Mouse (Mus musculus) retina, adult 2 months (tissue): ENCODE data around the gene Mmrn1.

ENCODE experiments used
- DNase-seq: peaks from one replicate; pipeline ENCODE4 v3.0.0-alpha.2; 2012; ENCODE audit warnings: low read depth, low spot score

Mmrn1 gene

DNA sequence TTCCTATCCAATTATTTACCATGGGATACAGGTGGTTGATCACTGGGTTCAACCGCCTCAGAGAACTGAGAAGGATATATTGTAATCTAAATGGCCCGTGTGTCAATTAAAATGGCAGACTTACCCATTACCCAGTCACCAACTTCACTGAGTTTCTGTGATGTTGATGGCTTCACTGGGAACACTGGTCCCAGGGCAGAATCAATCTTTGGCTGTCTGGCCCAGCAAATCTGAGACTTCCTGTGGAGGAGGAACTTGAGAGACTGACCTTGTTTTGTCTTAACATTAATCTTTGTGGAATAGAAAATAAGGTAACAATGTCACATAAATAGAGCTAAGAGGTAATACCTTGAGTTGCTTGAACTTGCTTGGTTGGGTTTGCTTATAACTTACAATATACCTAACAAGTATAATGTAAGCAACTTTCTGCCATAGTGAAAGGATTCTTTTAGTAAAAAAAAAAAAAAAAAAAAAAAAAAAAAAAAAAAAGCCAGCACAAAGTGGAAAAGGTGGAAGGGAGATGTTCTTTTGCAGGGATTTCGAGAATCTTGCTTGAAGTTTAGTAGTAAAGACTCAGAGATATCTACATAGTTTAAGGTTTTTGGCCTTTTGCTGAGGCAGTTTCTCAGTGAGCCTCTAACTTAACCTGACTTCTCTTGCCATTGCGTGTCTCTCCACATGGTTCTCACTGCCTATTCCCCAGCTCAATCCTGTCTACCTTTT is 68.8 kb downstream of the Mmrn1 start:
- DNase-seq: no peak

DNA sequence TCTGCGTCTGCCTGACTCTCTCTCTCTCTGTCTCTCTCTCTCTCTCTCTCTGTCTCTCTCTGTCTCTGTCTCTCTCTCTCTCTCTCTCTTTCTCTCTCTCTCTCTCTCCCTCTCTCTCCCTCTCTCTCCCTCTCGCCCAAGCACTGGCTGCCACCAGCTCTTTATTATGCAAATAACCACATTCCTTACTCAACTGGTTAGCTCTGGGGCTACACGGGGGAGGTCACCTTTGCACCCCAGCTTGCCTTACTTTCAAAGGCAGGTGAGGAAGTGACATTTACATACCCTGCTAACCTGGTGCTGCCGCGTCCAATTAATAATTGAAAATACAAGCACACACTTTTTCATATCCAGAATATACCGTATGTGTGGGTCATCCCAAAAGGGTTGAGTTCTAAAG is 69.3 kb downstream of the Mmrn1 start:
- no peak for DNase-seq

DNA sequence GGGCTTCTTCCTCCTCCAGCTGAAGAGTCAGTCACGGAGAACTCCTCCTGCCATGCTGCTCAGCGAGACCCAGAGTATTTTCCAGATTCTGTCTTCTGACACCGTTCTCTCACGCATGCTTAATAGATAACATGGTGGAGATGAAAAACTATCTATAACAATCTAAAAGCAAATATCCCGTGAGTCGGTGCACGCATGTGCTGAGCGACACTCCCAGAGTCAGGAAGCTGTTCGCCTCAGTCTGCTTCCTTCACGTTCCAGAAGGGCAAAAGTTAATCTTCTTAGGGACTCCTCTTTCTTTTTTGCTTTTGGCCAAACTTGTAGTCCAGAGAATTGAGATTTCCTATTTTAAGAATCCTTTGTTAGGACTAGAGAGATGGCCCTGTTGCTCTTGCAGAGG is 69.7 kb downstream of the Mmrn1 start:
- DNase-seq: no peak

DNA sequence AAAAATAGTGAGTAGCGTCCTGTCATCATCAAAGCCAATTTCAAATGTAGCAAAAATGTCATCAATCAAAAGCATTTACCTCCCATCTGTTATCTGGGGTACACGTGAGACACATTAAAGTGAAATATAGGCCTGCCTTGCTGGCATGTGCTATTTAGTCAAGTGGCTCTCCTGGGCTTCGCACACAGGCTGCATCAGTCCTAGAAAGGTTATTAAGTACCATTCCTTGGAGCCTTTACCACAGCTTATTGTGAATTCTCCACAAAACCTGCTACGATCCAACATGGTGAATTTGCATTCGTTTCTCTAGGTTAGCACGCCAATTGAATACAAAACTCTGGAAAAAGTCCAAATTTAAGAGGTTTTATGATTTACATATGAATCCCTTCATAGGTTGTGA is 70.8 kb downstream of the Mmrn1 start:
- DNase-seq: no peak

DNA sequence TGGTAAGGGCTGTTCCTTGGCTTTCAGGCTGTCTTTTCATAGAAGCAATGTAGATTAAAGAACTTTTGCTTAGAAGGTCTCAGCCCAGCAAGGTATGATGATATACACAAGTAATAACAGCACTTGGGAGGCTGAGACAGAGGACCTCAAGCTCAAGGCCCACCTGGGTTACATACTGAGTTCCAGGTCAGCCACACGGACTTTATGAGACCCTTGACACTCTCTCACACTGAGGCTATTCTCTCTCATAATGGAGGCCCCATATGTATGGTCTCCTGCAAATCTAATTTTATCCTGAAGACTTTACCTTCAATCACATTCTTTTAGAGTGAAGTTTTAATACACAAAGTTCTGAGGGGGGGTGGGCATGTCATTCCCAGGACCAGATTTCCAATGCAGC is 71.6 kb downstream of the Mmrn1 start:
- no peak for DNase-seq

DNA sequence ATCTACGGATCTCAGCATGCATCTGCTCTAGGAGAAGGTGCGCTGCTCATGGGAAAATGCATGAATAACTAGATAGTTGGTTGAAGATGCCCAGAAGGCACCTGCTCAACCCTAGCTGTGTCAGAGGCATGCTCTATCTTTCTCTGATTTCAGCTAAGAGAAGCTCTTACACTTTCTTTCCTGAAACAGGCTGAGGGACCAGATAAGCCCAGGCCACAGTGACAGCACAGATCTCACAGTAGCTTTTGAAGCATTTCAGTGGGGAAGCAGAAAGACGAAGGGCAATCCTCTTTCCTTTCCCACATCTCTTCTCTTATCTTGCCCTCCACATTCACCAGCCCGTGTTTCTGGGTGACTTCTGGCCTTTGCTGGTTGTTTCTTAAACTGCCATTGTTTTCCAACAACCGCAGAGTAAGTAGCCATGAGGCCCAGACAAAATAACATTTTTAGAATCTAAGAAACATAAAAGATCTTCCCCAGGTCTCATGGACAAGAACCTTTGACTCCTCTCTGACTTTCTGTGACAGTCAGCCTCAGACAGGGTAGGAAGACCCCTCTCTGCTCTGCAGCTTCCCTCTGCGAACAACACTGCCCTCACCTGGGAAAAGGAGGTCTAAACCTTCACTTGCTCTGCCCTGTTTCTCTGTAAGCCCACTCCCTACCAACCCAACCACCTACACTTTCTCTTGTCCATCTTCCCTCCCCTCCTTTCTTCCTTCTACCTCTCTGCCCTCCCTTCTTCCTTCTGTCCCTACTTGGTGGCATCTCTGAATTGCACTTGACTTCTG is 76.4 kb downstream of the Mmrn1 start:
- no peak for DNase-seq

DNA sequence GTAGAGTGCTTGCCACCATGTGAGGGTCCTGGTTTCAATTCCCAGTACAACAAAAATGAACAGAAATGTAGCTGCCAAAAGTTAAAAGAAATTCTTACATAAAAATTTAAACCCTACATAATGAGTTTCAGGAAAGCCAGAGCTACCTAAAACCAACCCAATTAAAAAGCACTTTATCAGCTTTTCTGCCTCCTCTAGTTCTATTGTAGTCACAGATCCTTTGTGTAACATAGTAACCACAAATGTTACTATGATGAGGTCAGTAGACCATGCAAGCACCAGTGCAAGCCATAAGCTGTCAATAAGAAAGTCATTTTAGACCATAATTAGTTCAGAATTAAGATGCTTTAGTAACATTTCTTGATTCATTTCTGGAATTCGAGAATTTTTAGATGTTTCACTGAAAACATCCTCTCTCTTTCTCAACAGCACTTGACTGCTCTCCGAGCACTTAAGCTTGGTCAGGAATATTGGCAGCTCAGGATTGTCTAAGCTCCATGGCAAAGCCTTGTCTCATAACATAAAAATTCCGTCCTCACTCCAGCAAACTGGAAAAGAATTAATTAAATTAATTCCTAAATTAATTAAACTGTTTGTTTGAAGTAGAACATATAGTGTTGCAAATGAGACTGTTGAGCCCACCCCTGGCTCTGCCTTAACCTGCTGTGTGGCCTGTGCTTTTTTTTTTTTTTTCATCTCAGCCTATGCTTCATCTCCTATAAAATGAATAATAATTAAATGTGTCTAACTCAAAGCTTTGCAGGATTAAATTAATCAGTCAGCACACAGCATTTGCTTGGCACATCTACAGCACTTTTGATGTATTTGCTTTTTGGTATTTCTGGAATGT is 79.4 kb downstream of the Mmrn1 start:
- no peak for DNase-seq

DNA sequence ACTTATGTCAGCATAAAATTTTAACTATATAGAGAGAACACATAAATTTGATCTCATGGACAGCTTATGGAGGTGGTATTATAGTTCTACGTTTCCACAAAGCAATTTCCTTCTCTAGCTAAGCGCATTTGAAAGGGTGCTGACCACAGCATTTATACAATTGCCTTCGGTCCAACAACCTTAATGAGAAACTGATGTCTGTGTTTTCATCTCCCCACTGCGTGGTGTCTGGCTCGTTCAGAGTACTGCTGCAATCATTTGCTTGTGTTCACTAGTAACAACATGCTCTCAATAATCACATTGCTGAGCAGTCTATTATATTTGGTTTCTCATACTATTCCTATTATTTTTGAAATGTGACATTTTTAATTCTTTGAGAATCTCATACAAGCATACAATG is 89.0 kb downstream of the Mmrn1 start:
- no peak for DNase-seq

DNA sequence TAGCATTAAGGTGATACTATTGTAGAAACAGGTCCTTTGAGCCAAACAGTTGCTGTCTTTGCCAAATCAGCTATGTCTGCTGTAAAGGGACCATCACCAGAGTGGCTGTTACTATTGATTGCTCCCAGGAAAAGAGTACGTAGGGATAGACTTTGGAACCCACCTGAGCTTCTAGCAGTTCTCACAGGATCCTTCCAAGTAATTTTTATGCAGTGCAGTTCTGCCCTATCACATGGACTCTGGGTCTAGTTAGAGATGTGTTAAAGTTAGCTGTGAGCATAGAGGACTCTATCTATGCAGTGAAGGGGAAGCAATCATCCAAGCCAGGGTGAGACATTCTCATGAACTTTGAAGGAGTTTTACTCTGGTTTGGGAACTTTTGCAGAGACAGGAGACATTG is 94.9 kb downstream of the Mmrn1 start:
- no peak for DNase-seq

DNA sequence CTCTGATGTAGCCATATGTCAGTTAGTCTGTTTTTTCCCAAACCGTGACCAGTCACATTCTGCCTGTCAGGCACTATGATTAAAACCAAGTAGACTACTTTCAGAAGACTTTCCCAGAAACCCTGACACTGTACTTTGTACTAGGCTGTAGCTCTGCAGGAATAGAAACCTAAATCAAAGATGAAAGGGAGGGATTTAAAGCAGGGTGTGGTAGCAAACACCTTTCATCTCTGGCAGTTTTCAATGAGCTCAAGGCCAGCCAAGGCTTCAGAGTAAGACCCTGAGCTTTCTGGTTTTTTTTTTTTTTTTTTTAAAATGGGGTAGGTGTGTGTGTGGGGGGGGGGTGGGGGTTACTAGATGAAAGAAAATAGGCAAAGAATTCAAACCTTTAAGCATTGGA is 96.2 kb downstream of the Mmrn1 start:
- no peak for DNase-seq

DNA sequence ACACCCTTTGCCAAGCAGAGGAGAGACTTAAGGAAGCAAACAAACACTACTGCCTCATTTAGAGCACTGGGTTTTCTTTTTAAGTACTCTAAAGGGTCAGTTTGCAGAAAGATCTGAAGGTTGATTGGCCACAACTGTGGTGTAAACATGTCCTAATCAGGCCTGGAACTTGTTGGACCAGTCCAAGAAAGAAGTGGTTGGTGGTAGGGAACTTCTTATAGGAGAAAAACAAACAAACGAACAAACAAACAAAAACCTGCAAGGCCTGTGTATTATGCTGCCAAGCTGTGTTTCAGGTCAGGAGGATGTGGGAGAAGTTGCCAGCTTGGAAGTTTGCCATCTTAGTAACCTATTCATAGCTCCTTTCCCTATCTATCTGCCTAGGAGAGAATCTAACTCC is 108.5 kb downstream of the Mmrn1 start:
- no peak for DNase-seq
